Mouse (Mus musculus): Measurements from ENCODE around the gene Ofd1. TPM values are rescaled to one million over a fixed set of nuclear protein-coding genes. Genes with fewer than 3 reads are reported as not detected.

The Ofd1 gene
- polyA plus RNA-seq, 1 experiment from 2014 or later, result 9.2 TPM

- H3K9me3 ChIP-seq (ENCODE audit: control insufficient read depth, low read length), result no peaks in the 10 kb centered on the region
- H3K36me3 ChIP-seq (ENCODE audit: control insufficient read depth, insufficient read depth, low read length), result no peaks in the 10 kb centered on the region
- no peak overlapping the region for H3K9ac ChIP-seq (ENCODE audit: low read length)
- no peaks in the 10 kb centered on the region for H3K4me1 ChIP-seq (ENCODE audit: control insufficient read depth, insufficient read depth, low read length)
- DNase-seq (ENCODE audit: low spot score) (no peak), ATAC-seq (ENCODE audit: insufficient read depth, low FRiP score, low TSS enrichment) (no peak)
- no peak overlapping the region for H3K27ac ChIP-seq (ENCODE audit: low read depth, low read length)
- no peak overlapping the region for H3K4me3 ChIP-seq (ENCODE audit: low read depth, low read length)
- 83% methylated on average over 6 of the region's 6 CpGs for WGBS
- H3K4me2 ChIP-seq (ENCODE audit: low read depth), result no peak overlapping the region
- no peaks in the 10 kb centered on the region for H3K27me3 ChIP-seq (ENCODE audit: control insufficient read depth, insufficient read depth, low read length)
Observed at GRCm38 (mm10) chrX:166453532-166453931, 13.0 kb upstream of the Ofd1 start.

- no peak overlapping the region for H3K4me2 ChIP-seq (ENCODE audit: low read depth)
- 79% methylated on average over 3 of the region's 3 CpGs for WGBS
- ATAC-seq (ENCODE audit: insufficient read depth, low FRiP score, low TSS enrichment) (no peak), DNase-seq (ENCODE audit: low spot score) (no peak)
- H3K4me1 ChIP-seq (ENCODE audit: control insufficient read depth, insufficient read depth, low read length), result no peaks in the 10 kb centered on the region
- H3K9ac ChIP-seq (ENCODE audit: low read length), result no peak overlapping the region
- no peaks in the 10 kb centered on the region for H3K36me3 ChIP-seq (ENCODE audit: control insufficient read depth, insufficient read depth, low read length)
- no peak overlapping the region for H3K4me3 ChIP-seq (ENCODE audit: low read depth, low read length)
- H3K27me3 ChIP-seq (ENCODE audit: control insufficient read depth, insufficient read depth, low read length), result 0 out of 2 replicates have a peak, but pooled peaks cover 6% of the 10 kb centered on the region
- no peak overlapping the region for H3K27ac ChIP-seq (ENCODE audit: low read depth, low read length)
- H3K9me3 ChIP-seq (ENCODE audit: control insufficient read depth, low read length), result no peaks in the 10 kb centered on the region
Observed at GRCm38 (mm10) chrX:166444552-166444951, 4.0 kb upstream of the Ofd1 start.

GRCm38 (mm10) chrX:166440036-166440615 lies 378 bp downstream of the Ofd1 start, which contains the start of gene Trappc2:
Gene Trappc2, plus strand, starts transcription at chrX:166440574.
- ATAC-seq (ENCODE audit: insufficient read depth, low FRiP score, low TSS enrichment) (peak; percentile 35; the same call in 1 of the 2 replicates), DNase-seq (ENCODE audit: low spot score) (no peak)
- 20% methylated on average over 26 of the region's 36 CpGs for WGBS
- peak within 1 kb of the TSS; percentile 41 for H3K4me3 ChIP-seq (ENCODE audit: low read depth, low read length)
- no peaks in the 10 kb centered on the region for H3K4me1 ChIP-seq (ENCODE audit: control insufficient read depth, insufficient read depth, low read length)
- H3K36me3 ChIP-seq (ENCODE audit: control insufficient read depth, insufficient read depth, low read length), result no peaks in the 10 kb centered on the region
- 0 out of 2 replicates have a peak, but pooled peaks cover 6% of the 10 kb centered on the region for H3K27me3 ChIP-seq (ENCODE audit: control insufficient read depth, insufficient read depth, low read length)
- peak within 1 kb of the TSS; percentile 46 for H3K4me2 ChIP-seq (ENCODE audit: low read depth)
- H3K9ac ChIP-seq (ENCODE audit: low read length), result peak within 1 kb of the TSS; percentile 71
- peak within 1 kb of the TSS; percentile 61 for H3K27ac ChIP-seq (ENCODE audit: low read depth, low read length)
- H3K9me3 ChIP-seq (ENCODE audit: control insufficient read depth, low read length), result no peaks in the 10 kb centered on the region

GRCm38 (mm10) chrX:166434812-166435211 lies 5.7 kb downstream of the Ofd1 start:
- no peaks in the 10 kb centered on the region for H3K9me3 ChIP-seq (ENCODE audit: control insufficient read depth, low read length)
- no peak overlapping the region for H3K27ac ChIP-seq (ENCODE audit: low read depth, low read length)
- DNase-seq (ENCODE audit: low spot score) (no peak), ATAC-seq (ENCODE audit: insufficient read depth, low FRiP score, low TSS enrichment) (no peak)
- H3K4me1 ChIP-seq (ENCODE audit: control insufficient read depth, insufficient read depth, low read length), result no peaks in the 10 kb centered on the region
- no peak overlapping the region for H3K4me3 ChIP-seq (ENCODE audit: low read depth, low read length)
- H3K27me3 ChIP-seq (ENCODE audit: control insufficient read depth, insufficient read depth, low read length), result no peaks in the 10 kb centered on the region
- H3K4me2 ChIP-seq (ENCODE audit: low read depth), result no peak overlapping the region
- H3K9ac ChIP-seq (ENCODE audit: low read length), result no peak overlapping the region
- WGBS, result 81% methylated on average over 2 of the region's 2 CpGs
- no peaks in the 10 kb centered on the region for H3K36me3 ChIP-seq (ENCODE audit: control insufficient read depth, insufficient read depth, low read length)

DNA sequence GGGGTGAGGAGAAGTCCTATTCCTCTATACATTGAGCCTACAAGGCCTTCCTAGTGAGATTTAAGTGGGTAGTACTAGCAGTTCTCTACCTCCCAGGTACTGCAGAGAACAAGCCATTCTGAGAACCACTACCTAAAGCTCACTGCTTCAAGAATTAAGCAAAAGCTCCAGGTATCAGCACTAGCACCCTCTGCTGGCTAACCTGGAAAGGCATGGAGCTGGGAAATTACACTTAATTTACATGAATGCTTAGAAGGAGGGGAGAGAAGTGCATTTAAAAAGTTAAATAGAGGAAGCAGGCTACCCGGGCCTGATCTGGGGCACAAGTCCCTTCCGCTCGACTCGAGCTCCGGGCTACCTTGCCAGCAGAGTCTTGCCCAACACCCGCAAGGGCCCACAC lies 24.3 kb downstream of the Ofd1 start:
- Histone ChIP-seq H3K36me3 (ENCODE audit: control insufficient read depth, insufficient read depth, low read length) (no peaks in the 10 kb centered on the region), H3K4me2 (ENCODE audit: low read depth) (no peak overlapping the region), H3K4me3 (ENCODE audit: low read depth, low read length) (no peak overlapping the region), H3K9ac (ENCODE audit: low read length) (no peak overlapping the region), H3K27me3 (ENCODE audit: control insufficient read depth, insufficient read depth, low read length) (no peaks in the 10 kb centered on the region), H3K27ac (ENCODE audit: low read depth, low read length) (no peak overlapping the region), H3K4me1 (ENCODE audit: control insufficient read depth, insufficient read depth, low read length) (no peaks in the 10 kb centered on the region), H3K9me3 (ENCODE audit: control insufficient read depth, low read length) (no peaks in the 10 kb centered on the region)
- DNase-seq (ENCODE audit: low spot score) (peak; percentile 14), ATAC-seq (ENCODE audit: insufficient read depth, low FRiP score, low TSS enrichment) (no peak)
- WGBS, result 87% methylated on average over 4 of the region's 6 CpGs

GRCm38 (mm10) chrX:166407865-166408264 lies 32.6 kb downstream of the Ofd1 start:
- no peaks in the 10 kb centered on the region for H3K9me3 ChIP-seq (ENCODE audit: control insufficient read depth, low read length)
- no peaks in the 10 kb centered on the region for H3K4me1 ChIP-seq (ENCODE audit: control insufficient read depth, insufficient read depth, low read length)
- 0 out of 2 replicates have a peak, but pooled peaks cover 2% of the 10 kb centered on the region for H3K27me3 ChIP-seq (ENCODE audit: control insufficient read depth, insufficient read depth, low read length)
- ATAC-seq (ENCODE audit: insufficient read depth, low FRiP score, low TSS enrichment) (no peak), DNase-seq (ENCODE audit: low spot score) (no peak)
- H3K9ac ChIP-seq (ENCODE audit: low read length), result no peak overlapping the region
- no peak overlapping the region for H3K4me2 ChIP-seq (ENCODE audit: low read depth)
- no peaks in the 10 kb centered on the region for H3K36me3 ChIP-seq (ENCODE audit: control insufficient read depth, insufficient read depth, low read length)
- H3K27ac ChIP-seq (ENCODE audit: low read depth, low read length), result no peak overlapping the region
- no peak overlapping the region for H3K4me3 ChIP-seq (ENCODE audit: low read depth, low read length)

DNA sequence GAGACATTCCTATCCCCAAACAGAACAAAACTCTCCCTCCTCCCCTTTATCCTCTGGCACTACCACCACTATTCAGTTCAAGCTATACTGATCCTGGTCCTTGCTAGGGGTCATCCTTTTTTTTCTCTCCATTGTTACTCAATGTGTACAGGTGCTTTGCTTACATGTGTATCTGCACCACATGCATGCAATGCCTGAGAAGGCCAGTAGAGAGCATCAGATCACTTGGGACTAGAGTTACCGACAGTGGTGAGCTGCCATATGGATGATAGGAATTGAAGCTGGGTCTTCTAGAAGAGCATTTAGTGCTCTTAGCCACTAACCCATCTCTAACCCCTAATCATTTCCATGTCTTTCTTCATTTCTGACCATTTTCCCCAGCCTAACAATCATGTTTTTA lies 46.8 kb downstream of the Ofd1 start:
- Histone ChIP-seq H3K9ac (ENCODE audit: low read length) (no peak overlapping the region), H3K4me2 (ENCODE audit: low read depth) (no peak overlapping the region), H3K9me3 (ENCODE audit: control insufficient read depth, low read length) (no peaks in the 10 kb centered on the region), H3K27ac (ENCODE audit: low read depth, low read length) (no peak overlapping the region), H3K4me1 (ENCODE audit: control insufficient read depth, insufficient read depth, low read length) (no peaks in the 10 kb centered on the region), H3K4me3 (ENCODE audit: low read depth, low read length) (no peak overlapping the region), H3K27me3 (ENCODE audit: control insufficient read depth, insufficient read depth, low read length) (peaks cover 2% of the 10 kb centered on the region; the same call in 1 of the 2 replicates), H3K36me3 (ENCODE audit: control insufficient read depth, insufficient read depth, low read length) (no peaks in the 10 kb centered on the region)
- ATAC-seq (ENCODE audit: insufficient read depth, low FRiP score, low TSS enrichment) (no peak), DNase-seq (ENCODE audit: low spot score) (no peak)
- 84% methylated on average over 1 of the region's 1 CpGs for WGBS

DNA sequence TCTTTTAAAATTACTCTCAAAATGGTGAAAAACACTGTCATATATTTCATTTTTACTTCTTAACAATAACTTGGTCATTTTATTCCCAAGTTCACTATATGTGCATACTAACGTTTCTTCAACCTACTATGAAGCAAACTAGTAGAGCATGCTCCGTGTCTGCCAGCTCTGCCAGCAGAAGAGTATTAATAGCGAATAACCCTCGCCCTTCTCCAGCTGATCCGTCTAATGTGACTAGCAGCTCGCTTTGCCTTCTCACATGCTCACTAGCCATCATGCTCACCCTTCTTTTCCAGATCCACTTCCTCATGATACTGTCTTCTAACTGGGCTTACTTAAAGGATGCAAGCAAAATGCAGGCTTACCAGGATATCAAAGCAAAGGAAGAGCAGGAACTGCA lies 53.8 kb downstream of the Ofd1 start:
- no peak overlapping the region for H3K4me3 ChIP-seq (ENCODE audit: low read depth, low read length)
- no peak overlapping the region for H3K27ac ChIP-seq (ENCODE audit: low read depth, low read length)
- no peaks in the 10 kb centered on the region for H3K9me3 ChIP-seq (ENCODE audit: control insufficient read depth, low read length)
- no peaks in the 10 kb centered on the region for H3K4me1 ChIP-seq (ENCODE audit: control insufficient read depth, insufficient read depth, low read length)
- 91% methylated on average over 6 of the region's 6 CpGs for WGBS
- DNase-seq (ENCODE audit: low spot score), result no peak
- ATAC-seq (ENCODE audit: insufficient read depth, low FRiP score, low TSS enrichment), result no peak
- no peak overlapping the region for H3K4me2 ChIP-seq (ENCODE audit: low read depth)
- H3K27me3 ChIP-seq (ENCODE audit: control insufficient read depth, insufficient read depth, low read length), result peaks cover 2% of the 10 kb centered on the region; the same call in 1 of the 2 replicates
- no peak overlapping the region for H3K9ac ChIP-seq (ENCODE audit: low read length)
- H3K36me3 ChIP-seq (ENCODE audit: control insufficient read depth, insufficient read depth, low read length), result no peaks in the 10 kb centered on the region

DNA sequence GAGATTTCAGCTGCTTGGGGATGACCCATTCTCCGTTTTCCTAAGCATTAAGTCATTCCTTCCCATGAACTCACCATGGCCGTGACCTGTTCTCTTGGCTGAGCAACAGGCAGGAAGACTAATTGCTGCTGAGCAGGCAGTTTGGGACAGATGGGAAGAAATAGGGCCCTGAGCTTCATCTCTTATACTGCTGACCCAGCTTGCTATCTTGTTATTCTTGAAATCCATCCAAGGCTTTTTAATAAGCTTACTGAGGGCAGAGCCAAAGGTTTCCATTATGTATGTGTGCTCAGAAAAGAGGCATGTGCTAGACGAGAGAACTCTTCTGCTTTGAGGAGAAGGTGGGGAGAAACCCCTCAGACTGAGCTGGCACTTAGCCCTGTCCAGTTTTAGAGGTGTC lies 55.6 kb downstream of the Ofd1 start:
- no peaks in the 10 kb centered on the region for H3K4me1 ChIP-seq (ENCODE audit: control insufficient read depth, insufficient read depth, low read length)
- no peaks in the 10 kb centered on the region for H3K36me3 ChIP-seq (ENCODE audit: control insufficient read depth, insufficient read depth, low read length)
- 71% methylated on average over 3 of the region's 3 CpGs for WGBS
- no peak overlapping the region for H3K4me2 ChIP-seq (ENCODE audit: low read depth)
- no peak overlapping the region for H3K9ac ChIP-seq (ENCODE audit: low read length)
- H3K9me3 ChIP-seq (ENCODE audit: control insufficient read depth, low read length), result no peaks in the 10 kb centered on the region
- DNase-seq (ENCODE audit: low spot score), result no peak
- no peak overlapping the region for H3K4me3 ChIP-seq (ENCODE audit: low read depth, low read length)
- ATAC-seq (ENCODE audit: insufficient read depth, low FRiP score, low TSS enrichment), result no peak
- no peak overlapping the region for H3K27ac ChIP-seq (ENCODE audit: low read depth, low read length)
- H3K27me3 ChIP-seq (ENCODE audit: control insufficient read depth, insufficient read depth, low read length), result peaks cover 2% of the 10 kb centered on the region; the same call in 1 of the 2 replicates

All from neural tube, embryonic 11.5 days (tissue).